Mouse (Mus musculus) lung, postnatal 14 days (tissue): ENCODE data around the gene Rap1a.

Experiments used
- DNase-seq: peaks from one replicate; pipeline ENCODE4 v3.0.0; 2021

Gene Rap1a

DNA sequence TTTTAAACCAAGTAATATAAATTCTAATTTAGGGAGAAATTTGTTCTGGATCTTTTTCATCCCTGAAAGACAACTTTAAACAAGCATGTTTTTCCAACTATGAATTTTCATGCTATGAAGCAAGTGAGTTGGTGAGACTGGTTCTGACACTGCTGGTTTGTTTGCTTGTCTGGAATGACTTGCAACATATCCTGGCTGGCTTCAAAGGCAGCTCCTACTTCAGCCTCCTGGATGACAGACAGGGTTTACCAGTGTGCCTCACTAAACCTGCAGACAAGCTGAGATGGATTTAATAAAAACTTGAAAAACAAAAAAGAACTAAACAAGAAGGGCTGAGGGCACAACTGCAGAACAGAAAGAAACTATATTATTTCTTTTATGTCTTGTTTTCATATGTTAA lies 43.0 kb downstream of the Rap1a start:
- DNase-seq: peak; percentile 19

DNA sequence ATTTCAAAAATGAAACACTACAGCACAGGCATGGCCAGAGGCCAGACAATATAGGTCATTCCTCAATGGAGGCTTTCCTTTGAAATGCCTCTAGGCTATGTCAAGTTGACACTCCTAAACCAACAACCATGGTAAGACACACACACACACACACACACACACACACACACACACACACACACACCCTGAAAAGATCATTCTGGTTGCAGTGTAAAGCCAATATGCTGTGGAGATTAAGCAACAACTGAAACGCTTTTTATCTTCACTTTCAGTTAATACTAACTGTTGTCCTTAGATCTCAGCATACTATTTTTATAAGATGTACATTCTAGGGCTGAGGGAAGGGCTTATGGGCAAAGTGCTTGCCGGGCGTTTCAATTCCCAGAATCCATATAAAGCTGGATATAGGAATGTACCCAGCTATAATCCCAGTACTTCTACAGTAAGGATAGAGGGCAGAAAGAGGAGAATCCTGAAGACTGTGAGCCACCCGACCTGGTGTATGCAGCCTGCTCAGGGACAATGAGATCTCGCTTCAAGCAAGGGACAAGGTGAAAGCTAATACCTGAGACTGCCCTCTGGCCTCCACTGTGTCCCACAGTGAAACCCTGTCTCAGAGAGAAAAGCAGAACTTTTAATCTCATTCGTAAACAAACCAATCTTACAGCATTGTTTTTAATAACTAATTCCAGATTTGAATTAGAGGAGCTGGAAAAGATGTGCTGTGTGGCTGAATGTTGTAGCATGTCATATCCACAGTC lies 43.6 kb downstream of the Rap1a start:
- DNase-seq: no peak

DNA sequence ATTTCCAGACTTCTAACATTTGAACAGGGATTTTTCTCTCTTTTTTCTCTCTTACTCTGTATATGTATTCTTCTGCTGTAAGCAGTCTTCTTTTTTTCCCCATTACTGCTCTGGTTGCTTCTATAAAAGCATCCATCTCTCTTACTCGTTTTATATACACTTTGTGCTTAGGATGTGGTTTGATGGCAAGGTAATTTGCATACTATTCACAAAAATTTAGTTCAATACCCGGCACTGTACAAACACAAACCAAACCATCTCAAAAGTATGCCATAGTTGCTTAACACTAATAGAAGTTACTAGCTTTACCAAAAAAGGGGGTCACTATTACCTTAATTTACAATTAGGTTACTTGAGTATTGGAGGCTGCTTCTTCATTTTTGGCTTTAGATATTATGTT lies 44.6 kb downstream of the Rap1a start:
- DNase-seq: no peak

DNA sequence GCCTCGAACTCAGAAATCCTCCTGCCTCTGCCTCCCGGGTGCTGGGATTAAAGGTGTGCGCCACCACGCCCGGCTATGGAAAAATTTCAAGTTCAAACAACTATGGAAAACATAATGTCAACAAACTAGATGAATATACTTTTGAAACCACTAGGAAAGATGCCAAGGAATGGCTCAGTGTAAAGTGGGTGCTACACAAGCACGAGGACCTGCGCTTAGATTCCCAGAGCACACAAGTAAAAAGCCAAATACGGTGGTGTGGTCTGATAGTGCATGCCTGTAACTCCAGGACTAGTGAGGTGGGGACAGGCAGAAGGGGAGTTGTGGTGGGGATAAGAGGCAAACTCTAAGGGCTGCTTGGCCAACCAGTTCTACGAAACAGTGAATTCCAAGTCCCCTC lies 46.0 kb downstream of the Rap1a start:
- DNase-seq: no peak

DNA sequence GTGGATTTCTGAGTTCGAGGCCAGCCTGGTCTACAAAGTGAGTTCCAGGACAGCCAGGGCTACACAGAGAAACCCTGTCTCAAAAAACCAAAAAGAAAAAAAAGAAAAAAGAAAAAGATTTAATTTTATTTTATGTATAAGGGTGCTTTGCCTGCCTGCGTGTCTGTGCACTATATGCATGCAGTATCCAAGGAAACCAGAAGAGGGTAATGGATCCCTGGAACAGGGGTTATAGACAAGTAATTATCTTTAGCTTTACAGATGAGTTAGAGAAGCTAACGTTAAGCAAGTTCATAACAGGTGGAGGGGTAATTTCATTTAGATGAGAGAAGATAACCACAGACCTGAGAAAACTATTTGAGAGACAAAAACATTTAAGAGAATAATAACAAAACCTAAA lies 47.0 kb downstream of the Rap1a start:
- DNase-seq: no peak

DNA sequence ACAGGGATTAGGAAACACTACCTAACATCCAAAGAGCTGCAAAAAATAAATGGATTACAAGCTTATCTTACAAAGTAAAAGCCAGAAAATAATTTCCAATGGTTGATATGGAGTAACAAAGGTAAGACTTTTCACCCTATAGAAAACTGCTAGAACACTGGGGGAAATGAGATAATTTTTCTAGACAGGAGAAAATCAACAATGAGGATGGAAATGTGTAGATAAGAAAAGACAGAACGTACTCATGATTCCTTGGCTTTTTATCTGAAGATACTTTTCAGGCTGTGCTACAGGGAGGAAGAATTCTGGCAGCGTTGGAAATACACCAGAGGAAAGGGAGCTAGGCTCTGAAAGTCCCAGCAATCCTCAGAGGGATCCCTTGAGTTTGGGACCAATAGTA lies 50.3 kb downstream of the Rap1a start:
- no peak for DNase-seq

DNA sequence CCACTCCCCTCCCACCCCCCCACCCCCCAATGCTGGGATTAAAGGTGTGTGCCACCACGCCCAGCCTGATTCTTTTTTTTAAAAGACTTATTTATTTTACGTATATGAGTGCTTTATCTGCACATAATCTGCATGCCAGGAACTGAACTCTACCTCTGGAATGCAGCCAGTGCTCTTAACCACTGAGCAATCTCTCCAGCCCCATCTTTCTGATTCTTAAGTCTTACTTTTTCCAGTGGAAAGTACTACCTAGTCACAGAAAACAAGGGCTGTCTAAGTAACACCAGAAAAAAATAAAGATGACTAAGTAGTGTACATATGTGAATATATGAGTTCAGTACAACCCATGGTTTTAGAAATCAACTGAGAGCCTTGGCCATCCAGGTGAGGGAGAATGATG lies 54.6 kb downstream of the Rap1a start:
- no peak for DNase-seq

DNA sequence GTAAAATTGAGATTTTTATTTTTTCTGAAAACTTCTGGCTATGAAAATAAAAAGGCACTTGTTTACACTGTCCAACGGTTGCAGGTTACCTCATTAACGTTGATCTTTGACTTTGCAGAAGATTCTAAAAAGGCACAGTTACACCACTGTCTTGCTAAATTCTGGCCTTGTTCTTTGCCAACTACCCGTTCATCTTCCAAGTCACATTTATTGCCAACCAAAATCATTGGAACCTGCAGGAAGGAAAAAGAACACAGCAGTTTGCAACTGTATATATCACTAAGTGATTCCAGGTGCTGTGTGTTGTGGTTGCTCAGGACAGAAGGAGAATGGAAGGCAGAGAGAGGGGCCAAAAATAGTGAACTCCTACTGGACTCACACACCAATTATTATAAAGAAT lies 63.5 kb downstream of the Rap1a start:
- no peak for DNase-seq

DNA sequence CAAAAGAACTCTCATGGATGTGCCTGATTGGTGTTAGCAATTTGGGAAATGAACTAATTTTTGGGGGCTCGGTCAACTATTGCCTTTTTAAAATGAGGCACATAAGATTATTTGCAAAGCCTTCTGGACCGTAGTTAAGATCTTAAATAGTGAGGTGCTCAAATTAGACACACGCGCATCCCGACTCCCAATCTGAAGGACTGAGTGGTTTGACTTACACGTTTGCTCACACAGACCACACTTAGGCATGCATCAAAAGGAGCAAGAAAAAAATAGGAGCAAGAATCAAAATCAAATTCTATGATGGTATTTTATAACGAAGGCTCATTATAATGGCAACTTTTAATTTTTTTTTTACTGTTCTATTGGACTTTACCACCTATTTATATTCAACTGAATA lies 64.1 kb downstream of the Rap1a start:
- DNase-seq: no peak

DNA sequence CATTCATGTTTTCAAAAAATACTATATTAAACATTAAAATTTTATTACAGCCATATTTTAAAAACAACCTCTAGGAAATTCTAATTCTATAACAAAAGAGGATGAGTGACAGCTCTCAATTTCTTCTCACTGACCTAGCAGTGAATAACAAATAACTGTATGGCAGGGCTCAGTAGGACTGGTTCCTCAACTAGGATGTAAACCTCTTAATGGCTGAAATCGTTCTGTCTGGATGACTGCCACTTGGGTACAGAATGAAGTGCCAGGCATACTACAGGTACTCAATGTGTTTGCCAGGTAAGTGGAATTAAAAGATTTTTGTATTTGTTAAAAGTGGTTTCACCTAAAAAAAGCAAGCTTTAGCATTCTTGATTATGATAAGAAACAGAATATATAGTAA lies 65.0 kb downstream of the Rap1a start:
- no peak for DNase-seq

DNA sequence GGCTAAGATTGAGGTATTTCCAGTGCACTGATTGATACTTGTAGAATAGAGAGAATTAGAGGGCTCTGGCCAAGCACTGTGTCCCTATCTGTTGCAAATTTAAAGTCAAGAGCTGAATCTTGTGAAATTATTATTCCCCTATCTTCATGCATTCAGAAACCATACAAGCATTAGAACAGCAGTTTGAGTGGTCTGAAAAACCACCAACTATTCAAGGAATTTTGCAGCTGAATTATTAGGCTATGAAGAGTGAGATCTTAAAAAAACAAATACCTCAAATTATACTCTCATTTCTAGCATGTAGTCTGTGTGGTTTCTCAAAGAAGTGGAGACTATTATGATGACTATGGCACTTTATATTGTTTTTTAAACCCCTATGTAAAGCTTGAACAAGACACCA lies 65.9 kb downstream of the Rap1a start:
- no peak for DNase-seq

DNA sequence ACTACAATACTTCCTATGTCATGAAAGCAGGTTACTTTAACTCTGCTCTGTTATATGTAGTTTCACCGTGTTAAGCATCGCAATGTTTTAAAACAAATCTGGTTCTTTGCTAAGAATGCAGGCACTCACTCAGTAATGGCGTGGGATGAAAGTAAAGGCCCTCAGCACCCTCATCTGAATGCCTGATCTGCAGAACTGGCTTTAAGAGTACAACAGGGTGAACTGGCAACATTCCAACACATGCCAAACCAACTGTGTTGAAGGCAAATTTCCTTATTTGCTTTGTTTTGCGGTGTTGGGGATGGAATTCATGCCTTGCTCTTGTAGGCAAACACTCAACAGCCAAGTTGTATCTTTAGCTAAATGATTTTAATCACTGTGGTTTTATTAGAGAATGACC lies 67.6 kb downstream of the Rap1a start:
- DNase-seq: peak; percentile 43

DNA sequence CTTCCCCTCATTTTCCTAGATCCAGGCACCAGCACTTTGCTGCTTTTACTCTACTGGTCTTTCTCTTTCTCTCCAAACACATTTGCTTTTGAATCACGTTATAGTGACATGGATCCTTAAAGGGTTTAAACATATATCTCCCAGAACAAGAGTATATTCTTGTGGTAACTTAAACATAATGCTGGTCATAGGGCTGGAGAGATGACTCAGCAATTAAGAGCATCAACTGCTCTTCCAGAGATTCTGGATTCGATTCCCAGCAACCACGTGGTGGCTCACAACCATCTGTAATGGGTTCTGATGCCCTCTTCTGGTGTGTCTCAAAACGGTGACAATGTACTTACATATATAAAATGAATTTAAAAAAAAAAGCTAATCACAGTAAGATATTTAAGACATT lies 68.8 kb downstream of the Rap1a start:
- DNase-seq: no peak

DNA sequence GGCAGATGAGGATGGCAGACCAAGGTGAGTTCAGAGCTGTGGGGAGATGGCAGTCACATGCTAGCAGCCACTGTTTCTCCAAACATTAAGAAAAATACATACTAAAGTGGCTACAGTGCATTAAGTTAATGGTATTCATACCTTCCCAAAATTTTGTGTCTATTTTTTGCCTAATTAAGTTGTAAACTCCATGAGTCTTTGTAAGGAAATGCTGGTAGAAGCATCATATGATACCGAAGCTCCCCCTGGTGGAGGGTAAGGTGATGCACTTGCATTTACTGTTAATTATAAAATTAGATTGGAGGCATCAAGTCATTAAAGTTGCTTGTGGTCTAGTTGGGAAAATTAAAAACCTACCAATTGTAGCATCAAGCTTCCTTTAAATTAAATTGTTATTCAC lies 75.1 kb downstream of the Rap1a start:
- peak; percentile 77 for DNase-seq

DNA sequence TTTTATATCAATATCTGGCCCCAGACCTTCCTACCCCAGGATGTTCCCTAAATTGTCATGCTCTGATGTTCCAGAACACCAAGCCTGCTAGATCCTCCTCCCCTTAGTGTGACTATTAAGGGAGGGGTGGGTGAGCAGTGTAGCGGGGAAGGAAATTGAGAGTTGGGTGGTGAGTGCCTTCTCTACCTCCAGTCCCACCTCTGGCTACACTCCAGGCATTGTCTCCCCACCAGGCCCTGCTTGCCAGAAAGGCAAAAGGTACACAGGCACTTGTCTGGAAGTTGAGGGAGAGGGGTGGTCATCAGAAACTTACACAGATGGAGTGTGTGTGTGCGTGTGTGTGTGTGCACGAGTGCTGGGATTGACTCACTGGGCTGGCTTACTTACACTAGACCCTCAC lies 78.6 kb downstream of the Rap1a start:
- DNase-seq: no peak

DNA sequence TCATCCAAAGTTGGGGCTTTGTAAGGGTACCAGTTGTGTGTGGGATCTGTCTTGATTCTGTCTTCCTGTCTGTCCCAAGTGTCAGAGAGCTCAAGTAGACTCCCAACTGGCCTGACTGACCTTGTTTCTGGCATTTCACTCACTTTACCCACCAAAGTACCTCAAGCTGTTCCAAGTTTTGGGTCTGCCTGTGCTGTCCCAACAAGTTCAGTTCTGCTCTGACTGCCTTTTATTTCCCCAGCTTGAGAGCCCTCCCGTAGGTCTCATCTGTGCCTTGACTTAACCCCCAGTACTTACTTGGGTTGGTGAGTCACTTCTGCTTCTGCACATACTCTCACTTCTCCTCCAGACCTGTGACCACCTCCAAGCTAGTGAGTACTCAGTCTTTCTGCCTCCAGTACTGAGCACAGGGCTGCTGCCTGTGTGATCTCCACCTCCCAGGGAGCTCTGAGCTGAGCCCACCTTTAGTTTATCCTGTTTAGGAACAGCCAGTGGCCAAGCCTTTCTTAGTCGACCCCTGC lies 79.4 kb downstream of the Rap1a start:
- DNase-seq: no peak

DNA sequence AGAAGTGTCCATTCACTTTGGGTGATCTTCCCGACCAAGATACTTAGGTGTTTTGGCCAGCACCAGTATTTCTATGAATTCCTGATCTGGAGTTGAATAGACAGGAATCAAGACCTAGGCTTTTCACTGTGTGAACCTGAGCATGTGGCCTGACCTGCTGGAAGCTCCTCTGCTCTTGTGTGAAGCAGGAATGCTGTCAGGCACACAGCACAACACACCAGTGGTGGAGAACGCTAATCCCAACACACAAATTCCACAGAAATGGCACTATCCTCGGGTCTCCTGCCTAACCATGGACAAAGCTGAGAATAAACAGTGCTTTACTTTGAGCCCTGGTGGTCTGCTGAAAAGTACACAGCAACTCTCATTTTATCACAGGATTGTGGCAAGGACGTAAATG lies 80.6 kb downstream of the Rap1a start:
- no peak for DNase-seq

DNA sequence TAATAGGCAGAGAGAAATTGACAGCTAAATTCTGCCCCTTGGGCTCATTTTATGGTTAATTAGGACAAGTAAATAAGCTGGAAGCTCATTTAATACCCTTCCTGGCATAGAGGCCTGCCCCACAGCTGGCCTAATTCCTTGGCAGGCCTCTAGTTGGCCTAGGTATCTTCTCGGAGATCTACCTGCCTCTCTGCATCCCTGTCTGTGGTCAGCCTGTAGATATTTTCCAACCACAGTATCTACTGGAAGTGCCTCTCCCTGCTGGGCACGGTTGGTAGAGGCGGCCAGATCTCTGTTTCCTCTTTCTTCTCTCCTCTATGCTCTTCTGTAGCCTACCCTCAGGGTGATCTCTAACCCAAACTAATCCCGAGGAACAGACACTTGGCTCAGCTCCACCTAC lies 81.2 kb downstream of the Rap1a start:
- DNase-seq: no peak

DNA sequence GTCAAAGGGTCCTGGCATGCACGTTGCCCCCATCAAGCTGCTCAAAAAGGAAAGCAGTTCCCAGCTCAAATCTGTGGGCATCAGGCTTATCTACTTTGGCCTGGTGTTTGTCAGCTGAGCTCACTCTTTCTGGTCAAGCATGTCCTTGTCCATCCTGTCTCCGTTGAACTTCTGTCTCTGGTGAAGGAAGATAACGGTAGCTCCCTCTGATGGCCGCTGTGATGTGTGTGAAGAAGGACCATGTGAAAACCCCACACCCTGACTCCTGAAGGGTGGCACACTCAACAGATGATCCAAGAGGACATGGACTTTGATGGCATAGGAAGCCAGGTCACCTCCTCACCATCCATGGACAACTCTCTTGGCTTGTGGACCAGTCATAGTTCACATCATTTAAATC lies 82.4 kb downstream of the Rap1a start:
- DNase-seq: no peak

DNA sequence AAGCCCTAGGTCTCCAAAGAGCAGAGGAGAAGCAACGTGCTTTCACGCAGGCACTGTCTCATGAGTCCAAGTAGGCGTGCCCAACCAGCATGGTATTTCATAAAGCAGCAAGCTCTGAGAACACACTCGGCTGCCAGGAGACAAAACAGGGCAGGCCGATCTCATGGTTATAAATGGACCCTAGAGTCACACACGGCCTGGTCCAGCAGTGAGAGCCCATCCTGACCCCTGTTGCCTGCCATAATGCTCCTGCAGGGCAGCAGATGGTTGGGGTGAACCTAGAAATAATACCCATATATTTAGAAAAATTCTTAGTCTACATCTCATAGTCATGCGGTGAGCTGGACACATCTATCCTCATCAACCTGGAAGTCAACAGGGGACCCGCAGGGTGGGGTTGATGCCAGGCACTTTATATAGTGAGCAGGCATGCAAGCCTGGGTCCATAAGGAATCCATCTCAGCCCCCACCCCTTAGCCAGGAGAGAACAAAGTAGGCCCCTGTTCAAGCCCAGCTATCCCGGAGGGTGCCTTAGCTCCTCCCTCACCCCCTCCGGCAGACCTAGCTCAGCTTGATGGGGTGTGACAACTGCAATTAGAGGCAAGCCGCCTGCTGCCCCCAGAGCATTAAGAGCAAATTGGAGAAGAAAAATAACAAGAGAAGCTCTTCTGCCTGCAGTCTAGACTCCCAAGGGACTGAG lies 83.1 kb downstream of the Rap1a start:
- no peak for DNase-seq

DNA sequence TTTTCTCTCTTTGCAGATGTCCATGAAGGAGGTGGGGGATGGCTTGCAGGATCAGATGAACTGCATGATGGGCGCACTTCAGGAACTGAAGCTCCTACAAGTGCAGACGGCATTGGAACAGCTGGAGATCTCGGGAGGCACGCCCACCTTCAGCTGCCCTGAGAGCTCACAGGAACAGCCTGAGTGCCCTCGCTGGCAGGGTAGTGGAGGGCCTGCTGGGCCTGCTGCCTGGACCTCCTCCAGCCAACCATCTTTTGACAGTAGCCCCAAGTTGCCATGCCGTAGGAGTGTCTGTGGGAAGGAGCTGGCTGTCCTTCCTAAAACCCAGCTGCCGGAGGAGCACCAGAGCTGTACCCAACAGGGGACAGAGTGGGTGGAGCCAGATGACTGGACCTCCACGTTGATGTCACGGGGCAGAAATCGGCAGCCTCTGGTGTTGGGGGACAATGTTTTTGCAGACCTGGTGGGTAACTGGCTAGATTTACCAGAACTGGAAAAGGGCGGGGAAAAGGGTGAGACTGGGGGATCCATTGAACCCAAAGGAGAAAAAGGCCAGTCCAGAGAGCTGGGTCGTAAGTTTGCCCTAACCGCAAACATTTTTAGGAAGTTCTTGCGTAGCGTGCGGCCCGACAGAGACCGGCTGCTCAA lies 84.7 kb downstream of the Rap1a start:
- no peak for DNase-seq

DNA sequence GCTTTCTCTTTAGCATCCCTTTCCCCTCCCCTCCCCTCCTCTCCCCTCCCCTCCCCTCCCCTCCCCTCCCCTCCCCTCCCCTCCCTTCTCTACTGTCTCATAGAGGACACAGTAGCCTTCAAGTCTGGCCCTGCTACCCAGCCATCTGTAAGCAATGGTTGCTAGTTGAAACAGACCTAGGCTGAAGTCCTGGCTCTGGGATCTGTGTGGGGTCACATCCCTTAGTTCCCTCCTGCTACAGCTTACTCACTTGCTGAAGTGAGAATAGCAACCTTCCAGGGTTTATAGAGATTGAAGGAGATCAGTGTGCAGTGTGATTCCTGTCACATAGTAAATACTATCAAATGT lies 86.3 kb downstream of the Rap1a start:
- no peak for DNase-seq

DNA sequence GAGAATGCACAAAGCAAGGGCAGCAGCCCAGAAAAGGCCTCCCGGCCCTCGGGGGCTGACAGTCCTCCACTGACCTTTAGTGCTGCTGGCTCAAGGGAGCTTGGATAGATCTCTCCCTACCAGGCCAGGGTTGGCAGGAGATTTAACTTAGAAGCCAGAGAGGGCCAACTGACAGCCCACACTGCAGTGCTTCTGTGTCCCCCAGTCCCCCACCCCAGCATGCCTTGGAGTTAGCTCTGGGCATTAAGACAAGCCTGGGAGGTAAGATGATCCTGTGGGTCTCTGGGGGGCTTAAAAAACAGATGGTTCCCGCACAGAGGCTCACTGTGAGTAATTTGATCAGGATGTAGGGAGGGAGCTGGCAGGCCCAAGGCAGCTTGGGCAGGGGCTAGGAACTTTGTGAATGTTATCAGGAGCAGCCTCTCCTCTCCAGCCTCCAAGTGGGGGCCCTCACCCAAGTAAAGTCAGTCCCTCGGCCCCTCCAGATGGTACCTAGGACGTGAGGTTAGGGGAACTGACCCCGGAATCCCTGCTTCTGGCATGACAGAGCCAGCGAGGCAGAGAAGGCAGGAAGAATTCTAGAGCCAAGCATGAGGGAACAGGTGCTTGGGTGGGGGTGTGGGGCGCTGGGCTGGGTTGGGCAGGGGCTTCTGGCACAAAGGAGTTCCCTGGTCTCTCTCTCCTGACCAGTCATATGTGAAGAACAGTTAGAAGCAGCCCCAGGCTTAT lies 86.9 kb downstream of the Rap1a start:
- DNase-seq: no peak

DNA sequence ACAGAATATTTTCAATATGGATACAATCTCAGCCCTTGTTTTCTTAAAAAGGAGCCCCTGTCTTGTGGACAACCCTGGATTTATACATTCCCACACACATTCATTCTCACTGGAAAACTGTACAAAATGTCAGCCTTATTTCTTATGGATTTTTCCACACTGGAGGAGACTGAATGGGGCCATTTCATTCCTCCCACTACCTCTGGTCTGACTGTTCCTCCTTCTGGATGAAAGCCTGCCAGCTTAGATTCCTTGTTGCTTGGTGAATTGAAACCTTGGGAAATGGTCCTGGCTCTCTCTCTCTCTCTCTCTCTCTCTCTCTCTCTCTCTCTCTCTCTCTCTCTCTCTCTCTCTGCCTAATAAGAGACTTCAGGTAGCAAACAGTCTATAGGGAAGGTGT lies 88.3 kb downstream of the Rap1a start:
- DNase-seq: no peak
